Mouse (Mus musculus): ENCODE measurements at regions not wholly inside any gene's neighbourhood (a gene's known extent, or its start where the extent isn't known, plus 50 kb on each side); places are given as distances from the start of the nearest gene placed in this dataset.

DNA sequence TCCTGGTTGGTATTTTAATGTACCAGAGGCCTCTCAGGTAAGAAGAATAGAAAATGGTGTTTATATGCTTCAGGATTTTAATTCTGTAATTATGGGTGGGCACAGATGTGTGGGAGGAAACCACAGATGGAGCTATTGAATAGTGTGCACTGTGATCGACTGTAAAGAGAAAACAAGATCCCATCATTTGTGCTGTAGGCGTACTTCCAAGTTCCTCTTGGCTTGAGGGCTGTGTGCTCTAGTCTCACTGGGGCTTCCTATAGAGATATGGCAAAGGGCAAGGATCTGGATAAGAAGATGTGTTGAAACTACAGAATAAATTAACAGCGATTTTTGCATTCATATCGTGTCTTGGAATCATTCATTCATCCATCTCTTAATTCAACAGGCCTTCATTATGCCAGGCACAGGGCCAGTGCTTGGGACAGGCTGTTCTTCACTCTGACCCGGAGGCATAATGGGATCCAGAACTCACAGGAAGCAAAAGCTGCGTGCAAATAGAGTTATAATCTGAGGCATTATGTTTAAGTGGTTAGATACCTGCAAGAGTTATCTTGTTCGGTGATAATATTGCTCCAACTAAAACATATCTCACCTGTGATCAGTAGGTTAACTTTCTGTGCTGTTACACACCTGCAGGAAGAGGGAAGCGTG lies 336.7 kb downstream of the Hs3st3b1 start:
- Histone ChIP-seq H3K4me3 (ENCODE audit: insufficient read depth, low read depth, low read length) (no peak overlapping the region), H3K4me1 (ENCODE audit: control insufficient read depth, insufficient read depth, insufficient read length, low read length) (no peaks in the 10 kb centered on the region), H3K27ac (replicated peaks; ENCODE audit: low read depth, low read length) (no peak overlapping the region)

GRCm38 (mm10) chr11:63620220-63620619 lies 301.9 kb downstream of the Hs3st3b1 start:
- no peaks in the 10 kb centered on the region for H3K4me1 ChIP-seq (ENCODE audit: control insufficient read depth, insufficient read depth, insufficient read length, low read length)
- H3K27ac ChIP-seq (replicated peaks; ENCODE audit: low read depth, low read length): no peak overlapping the region
- no peak overlapping the region for H3K4me3 ChIP-seq (ENCODE audit: insufficient read depth, low read depth, low read length)

GRCm38 (mm10) chr11:63630336-63630735 lies 291.8 kb downstream of the Hs3st3b1 start:
- H3K4me1 ChIP-seq (ENCODE audit: control insufficient read depth, insufficient read depth, insufficient read length, low read length): peaks cover 8% of the 10 kb centered on the region
- H3K4me3 ChIP-seq (ENCODE audit: insufficient read depth, low read depth, low read length): no peak overlapping the region
- H3K27ac ChIP-seq (replicated peaks; ENCODE audit: low read depth, low read length): no peak overlapping the region

DNA sequence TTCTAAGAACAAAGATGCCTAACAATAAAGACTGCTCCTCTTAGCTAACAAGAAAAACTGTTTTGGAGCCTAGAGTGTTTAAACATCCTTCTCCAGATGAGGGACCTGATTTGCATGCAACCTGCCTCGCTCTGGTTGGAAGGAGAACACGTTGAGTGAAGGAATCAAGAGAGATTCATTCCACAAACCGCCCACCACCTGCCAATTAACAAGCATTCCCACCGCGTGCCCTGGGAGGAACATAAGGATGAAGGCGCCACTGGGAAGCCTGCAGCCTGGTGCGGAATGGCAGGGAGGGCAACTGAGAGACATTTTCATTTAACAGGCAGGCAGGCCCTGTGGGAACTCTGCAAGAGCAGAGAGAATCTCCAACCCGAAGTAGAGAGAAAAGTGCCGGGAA lies 265.0 kb downstream of the Hs3st3b1 start:
- Histone ChIP-seq H3K27ac (replicated peaks; ENCODE audit: low read depth, low read length) (no peak overlapping the region), H3K4me3 (ENCODE audit: insufficient read depth, low read depth, low read length) (no peak overlapping the region), H3K4me1 (ENCODE audit: control insufficient read depth, insufficient read depth, insufficient read length, low read length) (no peaks in the 10 kb centered on the region)

- H3K4me3 ChIP-seq (ENCODE audit: insufficient read depth, low read depth, low read length): no peak overlapping the region
- no peak overlapping the region for H3K27ac ChIP-seq (replicated peaks; ENCODE audit: low read depth, low read length)
- H3K4me1 ChIP-seq (ENCODE audit: control insufficient read depth, insufficient read depth, insufficient read length, low read length): no peaks in the 10 kb centered on the region
Observed at GRCm38 (mm10) chr11:63665268-63665934, 256.7 kb downstream of the Hs3st3b1 start.

- no peaks in the 10 kb centered on the region for H3K4me1 ChIP-seq (ENCODE audit: control insufficient read depth, insufficient read depth, insufficient read length, low read length)
- H3K4me3 ChIP-seq (ENCODE audit: insufficient read depth, low read depth, low read length): no peak overlapping the region
- no peak overlapping the region for H3K27ac ChIP-seq (replicated peaks; ENCODE audit: low read depth, low read length)
Observed at GRCm38 (mm10) chr11:63670477-63670876, 251.6 kb downstream of the Hs3st3b1 start.

DNA sequence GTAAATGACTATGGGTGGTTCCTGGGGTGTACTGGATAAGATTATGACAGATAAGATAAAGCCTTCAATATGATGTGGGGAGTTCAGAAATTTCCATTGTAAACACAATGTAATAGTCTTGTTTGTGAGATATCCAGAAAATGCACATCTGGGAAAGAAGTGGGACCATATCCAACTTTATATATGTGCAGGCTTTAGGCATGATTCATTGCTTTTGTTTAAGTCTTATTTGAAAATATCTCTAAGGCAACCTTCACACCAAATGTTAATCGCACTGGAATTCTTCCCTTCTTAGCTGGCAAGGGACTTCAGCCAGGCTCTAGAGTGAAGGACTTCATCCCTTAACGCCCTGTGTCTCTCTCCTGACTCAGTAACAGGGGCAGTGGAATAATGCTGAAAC lies 250.3 kb downstream of the Hs3st3b1 start:
- H3K4me3 ChIP-seq (ENCODE audit: insufficient read depth, low read depth, low read length): no peak overlapping the region
- H3K27ac ChIP-seq (replicated peaks; ENCODE audit: low read depth, low read length): no peak overlapping the region
- H3K4me1 ChIP-seq (ENCODE audit: control insufficient read depth, insufficient read depth, insufficient read length, low read length): no peaks in the 10 kb centered on the region

- no peaks in the 10 kb centered on the region for H3K4me1 ChIP-seq (ENCODE audit: control insufficient read depth, insufficient read depth, insufficient read length, low read length)
Observed at GRCm38 (mm10) chr11:63677921-63678320, 244.2 kb downstream of the Hs3st3b1 start.

GRCm38 (mm10) chr11:63678382-63678905 lies 243.6 kb downstream of the Hs3st3b1 start:
- Histone ChIP-seq H3K4me1 (ENCODE audit: control insufficient read depth, insufficient read depth, insufficient read length, low read length) (no peaks in the 10 kb centered on the region), H3K27ac (replicated peaks; ENCODE audit: low read depth, low read length) (no peak overlapping the region), H3K4me3 (ENCODE audit: insufficient read depth, low read depth, low read length) (no peak overlapping the region)

More at GRCm38 (mm10) chr11:63677921-63678320, 244.2 kb downstream of the Hs3st3b1 start:
- Histone ChIP-seq H3K4me3 (ENCODE audit: insufficient read depth, low read depth, low read length) (no peak overlapping the region), H3K27ac (replicated peaks; ENCODE audit: low read depth, low read length) (no peak overlapping the region)

GRCm38 (mm10) chr11:63679491-63679890 lies 242.6 kb downstream of the Hs3st3b1 start:
- H3K4me3 ChIP-seq (ENCODE audit: insufficient read depth, low read depth, low read length): no peak overlapping the region
- H3K4me1 ChIP-seq (ENCODE audit: control insufficient read depth, insufficient read depth, insufficient read length, low read length): no peaks in the 10 kb centered on the region
- no peak overlapping the region for H3K27ac ChIP-seq (replicated peaks; ENCODE audit: low read depth, low read length)

- no peak overlapping the region for H3K4me3 ChIP-seq (ENCODE audit: insufficient read depth, low read depth, low read length)
- no peaks in the 10 kb centered on the region for H3K4me1 ChIP-seq (ENCODE audit: control insufficient read depth, insufficient read depth, insufficient read length, low read length)
- no peak overlapping the region for H3K27ac ChIP-seq (replicated peaks; ENCODE audit: low read depth, low read length)
Observed at GRCm38 (mm10) chr11:63684228-63684980, 237.7 kb downstream of the Hs3st3b1 start.

GRCm38 (mm10) chr11:63691041-63691440 lies 231.0 kb downstream of the Hs3st3b1 start:
- Histone ChIP-seq H3K4me3 (ENCODE audit: insufficient read depth, low read depth, low read length) (no peak overlapping the region), H3K4me1 (ENCODE audit: control insufficient read depth, insufficient read depth, insufficient read length, low read length) (no peaks in the 10 kb centered on the region), H3K27ac (replicated peaks; ENCODE audit: low read depth, low read length) (no peak overlapping the region)

- Histone ChIP-seq H3K4me3 (ENCODE audit: insufficient read depth, low read depth, low read length) (no peak overlapping the region), H3K27ac (replicated peaks; ENCODE audit: low read depth, low read length) (no peak overlapping the region), H3K4me1 (ENCODE audit: control insufficient read depth, insufficient read depth, insufficient read length, low read length) (no peaks in the 10 kb centered on the region)
Observed at GRCm38 (mm10) chr11:63704995-63705580, 217.0 kb downstream of the Hs3st3b1 start.

GRCm38 (mm10) chr11:63706057-63706456 lies 216.0 kb downstream of the Hs3st3b1 start:
- no peak overlapping the region for H3K4me3 ChIP-seq (ENCODE audit: insufficient read depth, low read depth, low read length)
- H3K4me1 ChIP-seq (ENCODE audit: control insufficient read depth, insufficient read depth, insufficient read length, low read length): no peaks in the 10 kb centered on the region
- H3K27ac ChIP-seq (replicated peaks; ENCODE audit: low read depth, low read length): no peak overlapping the region

DNA sequence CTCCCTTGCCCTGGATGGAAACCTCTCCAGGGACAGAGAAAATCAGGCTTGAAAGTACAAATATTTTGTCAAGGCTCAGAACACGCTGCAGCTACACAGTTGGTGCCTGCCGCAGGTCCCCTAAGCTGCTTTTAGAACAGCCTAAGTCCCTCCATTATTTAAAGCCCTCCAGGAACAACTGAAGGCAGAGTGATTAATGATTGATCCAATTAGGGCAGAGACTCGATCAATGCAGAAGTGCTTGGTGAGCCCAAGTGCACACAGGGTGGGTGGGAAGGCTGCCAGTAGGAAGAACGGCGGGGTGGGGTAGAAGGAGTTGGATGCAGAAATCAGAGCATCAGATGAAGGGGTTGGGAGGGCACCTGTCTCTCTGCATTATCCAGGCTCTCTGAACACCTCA lies 215.0 kb downstream of the Hs3st3b1 start:
- no peak overlapping the region for H3K4me3 ChIP-seq (ENCODE audit: insufficient read depth, low read depth, low read length)
- H3K27ac ChIP-seq (replicated peaks; ENCODE audit: low read depth, low read length): no peak overlapping the region
- no peaks in the 10 kb centered on the region for H3K4me1 ChIP-seq (ENCODE audit: control insufficient read depth, insufficient read depth, insufficient read length, low read length)
